Mouse (Mus musculus): ENCODE data around the gene Prkce.

The Prkce gene

DNA sequence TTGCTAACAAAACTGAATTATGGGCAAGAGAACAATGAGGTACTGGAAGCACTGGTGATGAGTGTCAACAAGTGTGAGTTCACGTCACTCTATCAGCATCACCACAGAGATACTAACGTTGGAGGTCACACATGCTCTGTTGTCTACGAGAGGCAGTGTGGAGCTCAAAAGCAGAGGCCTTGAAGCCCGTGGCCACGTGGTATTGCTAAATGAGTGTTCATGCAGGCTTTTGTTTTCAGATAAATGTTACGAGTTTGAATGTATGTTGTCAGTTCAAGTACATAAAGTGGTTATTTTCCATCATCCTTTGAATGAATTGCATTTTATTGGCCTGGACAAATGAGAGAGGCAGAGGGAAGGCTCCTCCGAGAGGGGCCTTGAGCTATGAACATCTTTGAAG lies 276.3 kb downstream of the Prkce start:
- DNase-seq (ENCODE audit: low spot score in 2 of 2): no peak

DNA sequence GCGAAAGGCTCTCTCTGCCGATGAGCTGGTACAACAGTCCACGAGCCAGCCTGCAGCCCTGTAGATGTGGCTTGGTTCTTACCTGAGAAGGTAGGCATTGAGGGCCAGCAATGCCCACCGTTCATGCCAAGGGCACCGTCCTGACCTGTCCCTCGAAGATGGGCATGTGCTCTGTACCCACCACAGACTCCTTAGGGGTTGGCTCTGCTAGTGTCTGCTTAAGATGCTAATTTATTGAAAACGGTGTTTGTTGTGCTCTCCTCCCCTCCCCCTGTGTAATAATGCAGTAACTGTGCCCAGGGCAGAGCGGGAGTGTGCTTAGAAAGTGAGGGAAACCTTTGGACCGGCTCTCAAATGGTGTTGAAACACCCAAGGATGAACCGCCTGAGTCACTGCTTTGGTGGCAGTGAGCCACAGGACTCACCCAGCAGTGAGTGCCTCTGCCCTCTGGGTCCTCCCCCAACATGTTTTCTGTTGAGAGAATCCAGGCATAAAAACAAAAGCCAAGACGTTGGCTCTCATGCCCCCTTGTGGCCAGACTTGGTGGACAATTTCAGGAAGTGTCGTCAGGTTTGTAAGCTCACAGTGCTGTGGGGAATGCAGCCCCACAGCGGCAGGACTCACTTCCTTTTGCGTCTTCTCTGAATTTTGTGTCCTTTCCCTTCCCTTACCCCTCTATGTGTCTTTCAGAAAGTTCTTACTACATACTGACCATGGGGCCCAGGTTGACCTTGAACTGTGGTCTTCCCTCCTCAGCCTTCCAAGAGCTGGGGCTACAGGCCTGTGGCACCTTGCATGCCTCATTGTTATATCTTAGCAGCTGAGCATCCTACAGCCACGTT lies 277.2 kb downstream of the Prkce start:
- peak; percentile 86 to 92 for DNase-seq (ENCODE audit: low spot score in 2 of 2)

DNA sequence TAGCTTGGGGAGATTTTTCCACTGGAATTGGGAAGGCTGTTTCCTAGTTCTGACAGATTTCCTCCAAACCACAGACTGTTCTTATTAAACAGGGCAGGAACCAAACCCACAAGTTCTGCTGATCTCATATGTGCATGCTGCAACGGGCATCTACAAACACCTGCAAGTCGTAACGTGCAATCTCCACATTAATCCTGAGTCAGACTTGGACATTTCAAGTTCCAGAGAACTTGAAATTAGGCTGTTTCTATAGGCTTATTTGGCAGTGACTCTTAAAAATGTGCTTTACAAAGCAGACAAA lies 277.8 kb downstream of the Prkce start:
- DNase-seq (ENCODE audit: low spot score in 2 of 2): no peak

DNA sequence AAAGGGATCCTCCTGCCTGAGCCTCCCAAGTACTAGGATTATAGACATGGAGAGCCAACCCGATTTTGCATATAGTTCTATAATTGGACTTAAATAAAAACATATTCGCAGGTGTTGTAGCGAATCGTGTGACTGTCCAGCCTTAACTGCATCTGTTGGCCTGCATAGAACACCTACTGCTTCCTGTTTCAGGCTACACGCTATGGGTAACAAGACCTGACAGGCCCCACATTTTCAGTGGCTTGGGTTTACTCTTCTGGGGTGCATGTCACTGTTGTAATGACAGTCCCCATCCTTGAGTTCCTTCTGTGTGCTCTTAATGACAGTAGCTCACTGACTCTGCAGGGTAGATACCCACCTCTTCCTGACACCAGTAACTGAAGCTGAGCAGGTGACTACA lies 278.3 kb downstream of the Prkce start:
- DNase-seq (ENCODE audit: low spot score in 2 of 2): no peak

DNA sequence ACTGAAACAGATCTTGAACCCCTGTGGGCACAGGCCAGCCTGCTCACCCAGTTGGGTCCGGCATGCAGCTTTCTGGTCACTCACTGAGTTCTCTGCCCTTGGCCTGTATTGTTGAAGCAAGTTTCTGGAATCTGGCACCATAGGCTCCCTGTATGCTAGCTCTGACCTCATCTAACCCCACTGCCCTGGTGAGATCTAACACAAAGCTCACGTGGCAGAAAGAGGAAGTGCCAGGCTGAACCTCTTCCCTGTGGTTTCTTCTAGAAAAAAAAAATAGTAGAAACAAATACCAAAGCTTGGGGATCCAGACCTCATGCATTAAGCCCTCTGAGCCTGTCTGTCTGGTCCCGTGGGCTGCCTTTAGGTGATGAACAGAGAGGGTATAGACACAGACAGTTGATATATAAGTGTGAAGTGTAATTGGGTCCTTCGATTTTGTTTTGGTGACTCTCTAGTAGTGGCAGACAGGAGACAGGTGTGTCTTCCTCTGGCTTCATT lies 279.6 kb downstream of the Prkce start:
- DNase-seq (ENCODE audit: low spot score in 2 of 2): no peak

DNA sequence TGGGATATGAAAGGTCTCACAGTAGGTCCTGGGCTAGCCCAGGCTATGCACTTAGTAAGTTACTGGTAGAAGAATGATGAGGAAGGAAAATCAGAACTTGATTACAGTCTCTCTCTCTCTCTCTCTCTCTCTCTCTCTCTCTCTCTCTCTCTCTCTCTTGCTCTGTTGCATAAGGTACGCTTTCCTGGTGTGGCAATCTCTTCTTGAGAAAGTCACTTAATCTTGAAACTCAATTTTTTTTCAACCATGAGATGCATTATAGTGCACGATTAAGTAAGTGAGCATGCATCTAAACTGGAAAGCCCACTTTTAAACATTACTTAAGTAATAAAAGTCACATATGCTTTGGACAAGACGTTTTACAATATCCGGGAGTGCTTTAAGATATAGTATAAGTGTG lies 285.3 kb downstream of the Prkce start:
- no peak for DNase-seq (ENCODE audit: low spot score in 2 of 2)

DNA sequence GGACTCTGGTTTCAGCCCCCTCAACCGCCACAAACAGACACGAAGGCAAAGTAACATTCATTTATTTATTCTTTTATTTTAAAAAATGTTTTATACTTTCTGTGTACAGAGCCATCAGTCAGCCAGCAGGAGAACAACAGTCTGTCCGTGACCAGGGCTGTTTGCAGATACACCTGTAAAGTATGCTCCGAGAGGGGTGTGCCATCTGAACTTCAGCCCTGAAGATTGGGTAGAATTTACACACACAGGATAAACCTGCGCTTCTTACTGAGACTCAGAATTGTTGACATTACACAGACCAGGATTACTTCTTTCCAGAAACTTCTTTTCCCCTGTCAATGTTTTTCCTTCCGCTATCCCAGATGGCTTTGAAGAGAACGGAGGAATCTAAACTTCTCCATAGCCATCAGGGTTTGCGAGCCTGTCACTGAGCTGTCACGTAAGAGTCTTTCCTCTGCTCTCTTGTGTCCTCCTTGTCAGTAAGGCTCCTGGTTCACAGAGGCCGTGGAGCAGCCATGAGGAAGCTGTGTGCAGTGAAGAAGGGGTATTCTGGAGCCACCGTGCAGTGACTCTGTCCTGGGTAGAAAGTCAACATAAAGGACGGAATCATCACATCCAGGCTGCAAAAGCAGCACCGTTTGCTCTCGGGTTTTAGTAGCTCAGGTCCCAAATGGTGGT lies 286.2 kb downstream of the Prkce start:
- DNase-seq (ENCODE audit: low spot score in 2 of 2): no peak

DNA sequence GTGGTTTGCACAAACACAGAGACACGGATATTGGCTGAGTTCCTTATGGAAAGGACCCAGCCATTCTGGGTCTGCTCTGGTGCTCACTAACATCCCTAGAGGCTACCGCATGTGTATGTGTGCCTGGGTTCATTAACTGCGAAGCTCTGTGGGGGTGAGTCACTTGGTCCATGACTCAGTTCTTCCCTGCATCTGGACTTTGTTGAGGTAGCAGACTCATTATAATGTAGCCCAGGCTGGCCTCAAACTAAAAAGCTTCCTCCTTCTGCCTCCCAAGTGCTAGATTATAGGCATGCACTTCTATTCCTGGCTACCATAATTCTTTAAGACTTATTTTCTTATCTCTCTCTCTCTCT lies 286.7 kb downstream of the Prkce start:
- no peak for DNase-seq (ENCODE audit: low spot score in 2 of 2)

DNA sequence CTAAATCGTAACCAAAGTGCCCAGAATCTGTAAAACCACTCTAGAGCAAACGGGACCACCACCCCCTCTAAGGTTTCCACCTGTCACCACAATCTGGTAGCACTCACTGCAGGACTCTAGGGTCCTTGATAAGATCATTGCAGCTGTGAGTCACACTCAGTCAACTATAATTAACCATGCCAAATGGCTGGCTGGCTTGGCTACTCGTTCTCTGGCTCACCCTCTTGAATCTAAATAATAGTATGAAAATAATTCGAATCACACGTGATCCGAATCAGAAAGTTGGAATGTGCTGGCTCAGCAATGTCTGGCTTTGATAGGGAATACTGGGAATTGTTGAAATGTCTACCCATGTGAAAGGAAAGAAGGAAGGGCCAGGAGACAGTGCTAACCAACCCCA lies 288.9 kb downstream of the Prkce start:
- no peak for DNase-seq (ENCODE audit: low spot score in 2 of 2)

DNA sequence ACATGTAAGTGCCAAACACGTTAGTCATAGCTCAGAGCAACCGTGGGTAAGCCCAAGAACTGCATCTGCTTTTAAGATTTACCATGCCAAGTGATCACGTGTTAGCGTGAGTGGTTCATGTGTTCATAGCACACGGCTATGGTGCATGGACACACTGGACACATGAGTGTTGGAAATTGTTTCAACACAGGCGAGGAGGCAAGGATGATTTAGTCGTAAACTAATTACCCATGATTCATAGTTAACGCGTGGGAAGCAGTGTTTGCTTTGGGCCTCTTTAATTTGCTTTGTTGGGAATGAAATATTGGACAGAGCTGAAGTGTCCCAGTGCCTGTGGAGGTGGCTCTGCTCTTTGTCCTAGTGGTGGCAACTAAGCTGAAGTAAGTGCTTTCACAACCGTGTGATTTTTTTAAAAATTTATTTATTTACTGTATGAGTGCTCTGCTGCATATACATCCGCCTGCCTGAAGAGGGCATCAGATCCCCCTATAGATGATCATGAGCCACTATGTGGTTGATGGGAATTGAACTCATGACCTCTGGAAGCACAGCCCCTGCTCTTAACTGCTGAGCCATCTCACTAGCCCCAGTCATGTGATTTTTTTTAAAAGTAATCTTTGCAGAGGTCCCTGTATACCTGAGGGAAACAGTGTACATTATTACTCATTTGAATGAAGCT lies 290.9 kb downstream of the Prkce start:
- no peak for DNase-seq (ENCODE audit: low spot score in 2 of 2)

DNA sequence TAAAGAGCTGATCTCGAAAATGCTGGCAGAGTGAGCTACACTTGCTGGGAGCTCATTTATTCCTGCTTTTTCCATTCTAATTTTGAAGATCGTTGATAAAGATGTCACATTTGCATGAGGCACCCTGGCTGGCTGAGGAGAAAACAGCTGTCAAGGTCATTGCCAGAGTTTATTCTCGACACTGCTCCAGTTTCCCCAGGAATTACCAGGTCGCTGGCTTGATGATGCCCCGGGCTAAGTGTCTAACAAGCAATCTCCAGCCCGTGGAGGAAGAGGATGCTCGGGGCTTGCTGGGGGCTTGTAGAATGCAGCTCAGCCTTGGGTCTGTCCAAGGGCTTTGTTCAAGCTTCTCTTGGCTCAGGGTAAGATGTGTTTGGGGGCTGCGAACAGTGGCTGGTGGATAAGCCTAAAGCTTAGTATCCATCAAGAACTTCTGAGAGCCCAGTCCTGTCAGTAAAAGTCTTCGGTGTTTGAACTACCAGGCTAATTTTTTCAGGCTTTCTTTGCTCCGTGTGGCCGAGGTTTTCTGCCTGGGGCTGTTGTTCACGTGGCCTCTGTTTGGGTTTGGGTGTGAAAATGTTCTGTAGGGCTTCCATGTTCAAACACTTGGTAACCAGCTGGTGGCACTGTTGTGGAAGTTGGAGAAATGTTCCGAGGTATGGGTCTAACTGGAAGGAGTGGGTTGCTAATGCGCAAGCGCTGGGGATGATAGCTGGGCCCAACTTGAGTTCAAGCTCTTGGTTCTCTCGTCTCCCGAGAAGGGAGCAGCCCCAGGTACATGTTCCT lies 293.3 kb downstream of the Prkce start:
- DNase-seq (ENCODE audit: low spot score in 2 of 2): peak in 1 of 2 experiments; percentile 19

DNA sequence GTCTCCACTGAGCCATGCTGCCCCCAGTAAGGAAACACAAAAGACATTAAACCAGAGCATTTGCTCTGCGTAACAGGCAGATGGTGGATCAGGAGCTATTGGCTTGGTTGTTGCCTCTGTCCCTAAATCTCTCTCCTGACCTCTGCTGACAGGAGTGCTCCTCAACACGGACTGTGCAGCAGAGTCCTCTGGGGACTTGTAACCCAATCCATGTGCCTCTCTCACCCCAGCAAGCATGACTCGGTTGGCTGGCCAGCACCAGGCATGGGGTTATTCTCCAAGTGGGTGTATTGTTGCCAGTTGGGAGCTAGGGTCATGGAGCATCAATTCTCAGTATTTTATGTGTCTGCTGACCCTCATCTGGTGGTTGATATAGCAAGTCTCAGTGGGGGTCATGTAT lies 295.8 kb downstream of the Prkce start:
- no peak for DNase-seq (ENCODE audit: low spot score in 2 of 2)

DNA sequence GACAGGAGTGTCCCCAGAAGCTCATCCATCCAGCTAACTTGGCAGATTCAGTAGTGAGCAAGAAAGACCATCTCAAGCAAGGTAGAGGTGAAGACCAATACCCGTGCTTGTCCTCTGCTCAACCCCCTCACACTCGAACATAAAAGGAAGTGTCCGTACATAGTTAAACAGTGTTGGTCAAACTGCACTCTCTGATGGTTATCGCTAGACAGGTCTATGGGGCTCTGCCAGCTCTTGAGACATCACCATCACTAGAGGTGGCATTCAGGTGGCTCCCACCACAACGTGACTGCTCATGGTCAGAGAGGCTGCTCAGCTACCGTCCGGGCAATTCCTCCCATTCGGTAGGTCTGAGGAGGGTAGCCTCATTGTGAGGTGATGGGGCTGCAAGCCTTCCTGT lies 296.6 kb downstream of the Prkce start:
- no peak for DNase-seq (ENCODE audit: low spot score in 2 of 2)

DNA sequence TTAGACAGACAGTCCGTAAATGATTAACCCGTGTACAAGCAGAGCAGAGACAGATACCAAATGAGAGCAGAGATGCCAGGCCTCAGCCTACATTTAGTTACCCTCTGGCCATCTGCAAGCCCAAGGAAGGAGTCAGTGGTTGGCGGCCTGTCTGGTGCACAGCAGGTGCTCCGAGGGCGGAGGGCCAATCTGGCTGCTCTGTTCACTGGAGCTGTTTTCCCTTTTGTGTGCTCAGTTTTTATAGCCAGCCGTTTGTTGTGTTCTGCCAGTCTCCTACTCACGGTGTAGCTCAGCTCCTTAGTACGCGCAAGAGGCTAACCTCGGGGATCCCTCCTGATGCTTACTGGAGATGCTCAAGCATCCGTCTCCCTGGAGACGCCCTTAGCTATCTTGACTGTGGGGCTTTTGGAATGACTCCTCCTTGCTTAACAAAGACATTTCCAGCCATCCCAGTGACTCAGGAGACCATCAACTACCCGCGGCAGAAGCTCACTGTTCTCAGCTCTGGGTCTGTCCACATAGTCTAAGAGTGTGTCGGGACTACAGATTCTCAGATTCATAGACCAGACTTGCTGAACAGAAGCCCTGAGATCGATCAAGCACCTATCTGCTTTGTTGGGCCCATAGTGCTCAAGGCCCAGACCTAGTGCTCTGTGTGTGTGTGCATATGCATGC lies 297.2 kb downstream of the Prkce start:
- peak in 1 of 2 experiments; percentile 80 for DNase-seq (ENCODE audit: low spot score in 2 of 2)

DNA sequence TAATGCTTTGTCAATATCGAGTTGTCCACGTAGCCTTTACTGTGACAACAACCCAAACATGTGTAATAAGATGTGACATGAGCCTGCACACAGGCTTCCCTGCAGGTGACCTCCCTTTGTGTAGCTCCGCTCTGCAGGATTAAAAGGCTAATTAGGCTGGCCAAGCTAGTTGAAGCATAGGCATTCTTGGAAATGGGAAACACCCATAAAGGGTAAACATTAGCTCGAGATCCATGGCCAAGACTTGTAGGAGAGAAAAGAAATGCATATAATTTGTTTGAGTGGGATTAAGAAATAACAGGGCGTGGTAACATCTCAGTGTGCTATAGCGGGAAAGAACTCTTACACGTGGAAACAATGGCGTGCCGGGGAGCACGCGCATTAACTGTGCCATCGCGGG lies 298.3 kb downstream of the Prkce start:
- DNase-seq (ENCODE audit: low spot score in 2 of 2): no peak

DNA sequence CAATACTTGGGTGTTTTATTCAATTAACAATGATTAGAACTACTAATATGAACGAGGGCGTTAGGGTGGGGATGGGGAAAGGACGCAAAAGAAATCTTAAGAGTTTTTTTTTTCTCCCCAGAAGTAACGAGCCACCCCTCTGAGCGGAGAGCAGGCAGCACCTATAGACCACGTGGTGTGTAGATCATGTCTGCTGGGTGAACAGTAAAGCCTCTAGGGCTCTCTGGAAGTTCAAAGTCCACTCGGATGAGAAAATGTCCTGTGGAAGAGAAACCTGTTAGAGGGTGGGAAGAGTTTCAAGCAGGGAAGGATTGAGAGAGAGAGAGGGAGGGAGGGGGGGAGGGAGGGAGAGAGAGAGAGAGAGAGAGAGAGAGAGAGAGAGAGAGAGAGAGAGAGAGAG lies 298.8 kb downstream of the Prkce start:
- no peak for DNase-seq (ENCODE audit: low spot score in 2 of 2)

DNA sequence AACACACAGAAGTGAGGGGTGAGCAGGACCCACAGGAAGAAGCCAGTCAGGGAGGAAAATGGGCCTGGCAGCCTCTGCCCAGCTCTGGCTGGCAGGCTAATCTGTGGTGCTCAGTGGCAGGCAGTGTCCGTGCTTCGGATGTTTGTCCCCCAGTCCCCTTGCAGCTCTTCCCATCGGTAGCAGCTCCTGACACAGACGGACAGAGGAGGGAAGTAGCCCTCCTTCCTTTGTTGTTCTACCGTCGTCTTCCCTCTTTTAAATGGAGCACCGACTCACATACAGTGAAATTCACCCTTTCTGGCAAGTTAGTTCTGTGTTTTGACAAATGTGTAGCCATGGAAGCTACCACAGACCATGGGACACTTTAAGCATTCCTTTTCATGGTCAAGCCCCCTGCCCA lies 299.3 kb downstream of the Prkce start:
- DNase-seq (ENCODE audit: low spot score in 2 of 2): no peak

DNA sequence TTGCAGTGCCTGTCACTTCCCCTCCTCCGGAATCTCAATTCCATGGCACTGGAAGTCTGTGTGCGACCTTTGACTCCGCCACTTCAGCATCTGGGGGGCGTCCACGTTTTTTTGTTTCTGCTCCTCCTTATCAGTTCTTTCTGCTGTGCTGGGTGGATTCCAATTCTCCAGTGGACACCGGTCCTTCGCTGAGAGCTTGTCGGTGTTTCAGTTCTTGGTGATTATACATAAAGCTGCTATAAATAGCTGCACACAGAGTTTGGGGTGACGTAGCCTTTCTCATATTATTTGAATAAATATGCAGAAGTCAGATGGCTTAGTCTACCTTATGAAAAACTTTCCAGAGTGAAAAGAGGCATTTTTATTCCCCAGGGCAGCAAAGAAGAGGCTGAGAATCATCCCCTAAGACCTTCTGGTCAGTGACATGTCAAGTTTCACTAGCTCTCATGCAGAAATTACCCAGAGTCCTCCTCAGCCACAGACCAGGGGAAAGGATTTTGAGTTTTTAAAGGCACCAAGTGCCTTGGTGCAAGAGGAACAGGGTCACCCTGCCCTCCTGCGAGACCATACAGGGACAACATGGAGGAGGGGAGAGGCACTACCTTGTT lies 299.8 kb downstream of the Prkce start:
- DNase-seq (ENCODE audit: low spot score in 2 of 2): no peak

DNA sequence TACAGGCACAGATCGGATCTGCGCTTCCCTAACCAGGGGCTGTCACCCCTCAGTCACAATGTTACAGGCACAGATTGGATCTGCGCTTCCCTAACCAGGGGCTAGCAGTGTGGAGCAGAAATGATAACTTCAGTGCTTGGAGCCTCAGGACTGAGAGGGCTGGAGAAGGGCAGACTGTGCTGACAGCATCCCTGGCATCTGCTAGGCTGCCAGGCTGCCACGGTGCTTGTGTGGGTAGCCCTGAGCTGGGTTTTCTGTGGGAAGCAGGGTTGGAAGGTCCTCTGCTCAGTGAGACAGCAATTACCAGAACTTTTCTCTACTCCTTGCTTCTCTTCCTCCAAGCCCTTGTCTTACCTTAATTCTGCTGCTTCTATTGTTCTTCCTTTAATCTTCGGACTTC lies 300.4 kb downstream of the Prkce start:
- no peak for DNase-seq (ENCODE audit: low spot score in 2 of 2)

DNA sequence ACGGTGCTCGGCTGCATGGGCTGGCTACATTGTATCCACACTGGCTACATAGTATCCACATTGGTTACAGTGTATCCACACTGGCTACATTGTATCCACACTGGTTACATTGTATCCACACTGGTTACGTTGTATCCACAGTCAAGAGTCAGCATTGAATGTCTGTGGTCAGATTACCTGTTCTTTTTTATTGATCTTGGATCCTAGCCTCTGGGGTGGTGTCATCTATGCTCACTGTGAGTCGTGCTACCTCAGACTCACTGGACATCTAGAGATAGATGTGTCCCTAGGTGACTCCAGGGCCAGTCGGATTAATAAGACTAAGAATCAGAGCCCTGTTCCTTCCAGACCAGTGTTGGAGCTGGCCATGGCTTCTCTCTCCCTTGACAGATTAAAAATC lies 302.6 kb downstream of the Prkce start:
- no peak for DNase-seq (ENCODE audit: low spot score in 2 of 2)

DNA sequence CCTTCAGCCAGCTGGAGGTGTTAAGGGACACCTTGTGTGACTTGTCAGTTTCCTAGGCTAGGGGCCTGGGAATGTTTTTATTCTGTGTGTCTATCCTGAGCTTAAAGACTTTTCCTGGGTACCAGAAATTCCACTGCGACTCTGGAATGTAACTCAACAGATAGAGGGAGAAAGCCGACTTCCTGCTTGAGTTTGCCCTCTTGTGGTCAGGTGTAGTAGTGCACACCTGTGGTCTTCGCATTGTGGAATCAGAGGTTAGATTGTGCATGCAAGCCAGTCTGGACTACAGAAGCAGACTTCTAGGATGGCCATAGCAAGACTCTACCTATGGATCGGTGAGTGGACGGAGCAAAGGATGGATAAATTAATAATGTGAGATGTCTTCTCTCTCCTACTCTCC lies 304.1 kb downstream of the Prkce start:
- peak in 1 of 2 experiments; percentile 51 for DNase-seq (ENCODE audit: low spot score in 2 of 2)
